Mouse (Mus musculus) inflammation-experienced regulatory T-cells, adult 6 months (primary cell): ENCODE measurements around the gene Igll1. TPM values are rescaled to one million over a fixed set of nuclear protein-coding genes. Genes with fewer than 3 reads are reported as not detected.
"Not testable (repeated sequence)": the region's sequence is repeated elsewhere in the genome, so short reads cannot be mapped to it uniquely, and the experiment has no call there.

Experiments
- ATAC-seq: one replicate; pipeline ENCODE4 v1.8.0; 2017
- polyA plus RNA-seq, 3 experiments: library from polyadenylated mRNA; unstranded; fragments of 100-300 nt; shearing (Covaris generic); gene quantifications; one replicate each; pipeline ENCODE4 v1.2.1; 2017

Igll1 gene
- not detected for polyA plus RNA-seq

DNA sequence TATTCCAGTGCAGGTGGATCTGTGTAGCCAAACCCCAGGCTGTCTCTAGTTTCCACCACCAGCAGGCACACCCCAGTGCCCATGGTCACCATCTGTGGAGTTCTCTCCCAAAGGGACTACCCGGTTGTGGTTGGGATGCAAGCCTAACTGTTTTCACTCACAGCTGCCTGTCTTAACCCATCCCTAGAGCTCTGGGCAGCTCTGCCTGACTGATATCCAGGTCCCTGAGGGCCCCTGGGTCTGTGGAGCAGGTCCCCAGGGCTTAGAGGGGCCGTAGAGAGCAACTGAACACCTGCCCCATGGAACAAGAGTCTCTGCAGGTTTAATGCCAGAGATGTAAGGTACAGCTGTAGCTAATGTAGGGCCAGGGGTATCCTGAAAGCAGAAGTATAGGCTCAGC, at the start of gene Igll1:
Igll1 (minus strand) TSS at position 8 of the 400 bp plus-strand sequence.
- ATAC-seq = no peak

GRCm38 (mm10) chr16:16913440-16913839, 49.7 kb upstream of the Igll1 start:
- no peak for ATAC-seq

- peak; percentile 90 for ATAC-seq
Measured at GRCm38 (mm10) chr16:16911641-16912597, 48.1 kb upstream of the Igll1 start.

GRCm38 (mm10) chr16:16907799-16908198, 44.0 kb upstream of the Igll1 start:
- no peak for ATAC-seq

DNA sequence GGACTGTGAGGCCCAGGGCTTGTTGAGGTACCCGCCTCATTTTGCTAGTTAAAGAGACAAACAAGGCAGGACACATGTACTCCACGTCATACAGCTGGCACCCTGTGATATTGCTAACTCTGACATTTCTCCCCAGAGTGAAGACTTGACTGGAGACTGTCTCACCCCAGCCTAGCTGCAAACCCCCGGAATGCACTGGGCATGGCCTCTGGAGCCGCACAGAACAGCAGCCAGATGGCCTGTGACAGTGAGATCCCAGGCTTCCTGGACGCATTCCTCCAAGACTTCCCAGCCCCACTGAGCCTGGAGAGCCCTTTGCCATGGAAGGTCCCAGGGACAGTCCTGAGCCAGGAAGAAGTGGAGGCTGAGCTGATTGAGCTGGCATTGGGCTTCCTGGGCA, 39.4 kb upstream of the Igll1 start:
- ATAC-seq = no peak

- no peak for ATAC-seq
Measured at GRCm38 (mm10) chr16:16902329-16902728, 38.5 kb upstream of the Igll1 start.

- ATAC-seq = no peak
Measured at GRCm38 (mm10) chr16:16897056-16897584, 33.3 kb upstream of the Igll1 start.

GRCm38 (mm10) chr16:16896382-16897055, 32.7 kb upstream of the Igll1 start, which contains the start of gene Ppm1f:
Gene Ppm1f (plus strand): TSS chr16:16896469.
- peak; percentile 95 for ATAC-seq

DNA sequence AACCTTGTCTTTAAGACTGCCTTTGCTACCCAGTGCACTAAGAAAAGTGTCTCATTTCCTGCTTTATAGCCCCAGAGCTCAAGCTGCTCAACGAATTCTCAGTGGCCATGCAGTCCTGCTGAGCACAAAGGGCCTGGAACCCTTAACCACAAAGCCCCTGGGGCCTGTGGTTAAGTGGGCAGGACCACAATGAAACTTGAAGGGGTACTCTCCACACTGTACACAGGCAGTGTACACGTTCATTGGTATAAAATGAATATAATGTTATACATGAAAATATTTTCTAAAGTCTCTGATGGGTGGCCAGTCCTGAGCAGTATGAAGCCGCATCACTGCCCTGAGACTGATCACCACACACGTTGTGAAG, 32.2 kb upstream of the Igll1 start:
- ATAC-seq = peak; percentile 21

DNA sequence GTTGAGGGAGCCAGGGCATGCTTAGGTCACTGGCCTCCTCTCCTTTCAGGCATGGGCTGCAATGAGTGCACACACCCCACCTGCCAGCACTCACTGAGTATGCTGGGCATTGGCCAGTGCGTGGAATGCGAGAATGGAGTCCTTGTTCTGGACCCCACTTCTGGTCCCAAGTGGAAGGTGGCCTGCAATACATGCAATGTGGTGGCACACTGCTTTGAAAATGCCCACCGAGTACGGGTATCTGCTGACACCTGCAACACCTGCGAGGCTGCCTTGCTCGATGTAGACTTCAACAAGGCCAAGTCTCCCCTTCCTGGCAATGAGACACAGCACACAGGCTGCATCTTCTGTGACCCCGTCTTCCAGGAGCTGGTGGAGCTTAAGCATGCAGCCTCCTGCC, 28.6 kb upstream of the Igll1 start:
- no peak for ATAC-seq

- ATAC-seq = no peak
Measured at GRCm38 (mm10) chr16:16888341-16888740, 24.6 kb upstream of the Igll1 start.

- no peak for ATAC-seq
Measured at GRCm38 (mm10) chr16:16879025-16879424, 15.2 kb upstream of the Igll1 start.

DNA sequence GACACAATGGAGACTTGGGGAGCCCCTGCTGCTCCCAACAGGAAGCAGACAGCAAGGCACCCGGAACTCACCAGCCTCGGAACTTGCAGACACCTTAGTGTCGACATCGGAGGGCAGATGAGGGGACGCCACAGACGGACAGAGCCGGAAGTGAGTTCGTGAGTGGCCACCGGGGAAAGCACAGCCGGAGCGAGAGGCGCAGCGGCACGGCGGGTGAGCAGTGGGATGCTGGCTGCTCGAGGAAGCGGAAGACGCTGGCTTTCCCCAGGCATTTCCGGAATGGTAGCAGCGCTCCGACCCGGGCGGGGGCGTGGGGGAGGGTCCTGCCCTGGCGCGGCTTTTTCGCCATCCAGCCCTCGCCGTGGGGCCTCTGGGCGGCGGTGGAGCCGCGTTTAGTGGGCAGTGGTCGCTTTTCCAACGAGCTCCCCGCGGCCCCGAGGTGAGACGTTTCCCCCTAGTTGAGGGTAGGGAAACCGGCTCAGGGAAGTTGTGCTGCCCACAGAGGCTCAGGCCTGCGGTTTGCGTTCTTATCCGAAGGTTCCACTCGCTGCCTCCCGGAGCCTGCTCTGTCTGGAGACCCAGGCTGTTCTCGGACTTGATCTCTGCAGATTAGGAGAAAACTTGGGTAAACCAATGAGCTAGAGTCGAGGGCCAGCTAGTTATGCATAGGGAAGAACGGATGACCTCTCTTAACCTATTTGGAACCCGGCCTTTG, 7.0 kb upstream of the Igll1 start, which contains the start of the genes Top3b and Vpreb1:
Top3b (plus strand) TSS at position 120 of the 715 bp plus-strand sequence.
Vpreb1 (minus strand) TSS at position 227 of the 715 bp plus-strand sequence.
- peak; percentile 98 for ATAC-seq

- no peak for ATAC-seq
Measured at GRCm38 (mm10) chr16:16870241-16870616, 6.4 kb upstream of the Igll1 start.

GRCm38 (mm10) chr16:16865696-16866561, 2.1 kb upstream of the Igll1 start:
- ATAC-seq = no peak

DNA sequence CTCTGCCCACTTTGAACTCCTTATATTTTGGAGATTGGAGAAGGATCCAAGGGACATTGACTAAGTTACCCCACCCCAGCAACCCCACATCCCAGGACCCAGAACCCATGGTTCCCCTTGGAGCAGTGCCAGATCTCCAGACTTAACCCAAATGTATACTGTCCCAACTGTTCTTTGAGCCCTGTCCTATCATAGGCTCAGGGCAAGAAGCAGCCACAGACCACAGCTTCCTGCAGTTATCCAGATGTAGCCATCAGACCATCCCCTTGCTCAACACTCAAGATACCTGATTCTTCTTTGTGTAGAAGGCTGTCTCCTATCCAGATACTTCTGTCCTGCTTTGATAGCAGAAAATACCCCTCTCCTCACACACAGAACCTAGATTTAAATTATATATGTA, 1.4 kb upstream of the Igll1 start:
- no peak for ATAC-seq

- ATAC-seq = no peak
Measured at GRCm38 (mm10) chr16:16862288-16862687, 1.5 kb downstream of the Igll1 start.

- ATAC-seq = no peak
Measured at GRCm38 (mm10) chr16:16856731-16857476, 6.9 kb downstream of the Igll1 start.

DNA sequence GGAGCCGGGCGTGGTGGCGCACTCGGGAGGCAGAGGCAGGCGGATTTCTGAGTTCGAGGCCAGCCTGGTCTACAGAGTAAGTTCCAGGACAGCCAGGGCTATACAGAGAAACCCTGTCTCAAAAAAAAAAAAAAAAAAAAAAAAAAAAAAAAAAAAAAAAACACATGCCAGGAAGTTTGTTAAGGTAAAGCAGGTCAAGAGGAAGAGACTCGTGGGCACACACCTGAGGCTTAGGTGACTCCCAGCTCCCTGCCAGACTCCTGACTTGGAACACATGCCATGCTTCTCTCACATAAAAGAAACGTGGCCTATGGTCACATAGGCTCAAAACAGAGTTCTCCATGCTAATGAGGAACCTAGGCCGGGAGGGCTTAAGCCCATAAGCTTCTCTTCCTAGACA, 7.7 kb downstream of the Igll1 start:
- not testable (repeated sequence) for ATAC-seq

GRCm38 (mm10) chr16:16855541-16855940, 8.2 kb downstream of the Igll1 start:
- no peak for ATAC-seq

GRCm38 (mm10) chr16:16854836-16855235, 8.9 kb downstream of the Igll1 start:
- ATAC-seq = peak; percentile 61
